Mouse (Mus musculus): ENCODE measurements around the gene Lrrn4. TPM values are rescaled to one million over a fixed set of nuclear protein-coding genes. Genes with fewer than 3 reads are reported as not detected.

The Lrrn4 gene
- polyA plus RNA-seq, 1 experiment from 2014 or later: not detected

Other genes starting within 250 kb of the Lrrn4 start
- 22.5 and 25.5 TPM in 2 replicates for gene Shld1, start 194.0 kb downstream of the Lrrn4 start, polyA plus RNA-seq (2015; fragmentation: Nextera tagmentation; extraction: Ambion mirVana)
- gene Chgb, start 99.6 kb downstream of the Lrrn4 start, polyA plus RNA-seq (2015; fragmentation: Nextera tagmentation; extraction: Ambion mirVana): 72.7 and 87.2 TPM in 2 replicates
- 25.6 and 26.5 TPM in 2 replicates for gene Trmt6, start 64.8 kb downstream of the Lrrn4 start, polyA plus RNA-seq (2015; fragmentation: Nextera tagmentation; extraction: Ambion mirVana)
- 5.8 and 6.7 TPM in 2 replicates for gene Mcm8, start 64.8 kb downstream of the Lrrn4 start, polyA plus RNA-seq (2015; fragmentation: Nextera tagmentation; extraction: Ambion mirVana)
- 9.2 and 9.3 TPM in 2 replicates for gene Crls1, start 34.2 kb downstream of the Lrrn4 start, polyA plus RNA-seq (2015; fragmentation: Nextera tagmentation; extraction: Ambion mirVana)
- gene Fermt1, start 65.0 kb upstream of the Lrrn4 start, polyA plus RNA-seq (2015; fragmentation: Nextera tagmentation; extraction: Ambion mirVana): 0.66 TPM in 1 of 2 replicates, not detected in the other

Measured in hindbrain, embryonic 13.5 days (tissue).